Mouse (Mus musculus) left cerebral cortex, adult 8-10 months (tissue): ENCODE measurements around the gene 4921511C20Rik. TPM values are rescaled to one million over a fixed set of nuclear protein-coding genes. Genes with fewer than 3 reads are reported as not detected.

Experiments
- DNase-seq, 2 experiments: peaks; one replicate each; pipeline ENCODE4 v3.0.0; 2022; ENCODE audit warnings: low spot score in 2 of 2
- total RNA-seq, 4 experiments: library from RNA; stranded (reverse); gene quantifications; 2 replicates each; pipeline ENCODE4 v1.2.4; 2022

4921511C20Rik gene
- not detected for total RNA-seq

GRCm38 (mm10) chrX:127393993-127394392, at the start of gene 4921511C20Rik:
TSS of gene 4921511C20Rik (plus strand) at chrX:127394293.
- no peak for DNase-seq
